Mouse (Mus musculus): ENCODE data around the gene Gm5741. TPM values are rescaled to one million over a fixed set of nuclear protein-coding genes. Genes with fewer than 3 reads are reported as not detected.

Gm5741 gene
- polyA plus RNA-seq, 1 experiment from 2014 or later, result 1.3 TPM

- Histone ChIP-seq H3K4me1 (peaks cover 42% of the 10 kb centered on the region), H3K9me3 (no peaks in the 10 kb centered on the region), H3K27me3 (no peaks in the 10 kb centered on the region), H3K9ac (no peak overlapping the region), H3K36me3 (replicated peaks) (peaks cover 52% of the 10 kb centered on the region), H3K4me2 (peak overlapping the region; percentile 97), H3K27ac (no peak overlapping the region), H3K4me3 (replicated peaks) (peak overlapping the region; percentile 90)
- WGBS, result 95% methylated on average over 3 of the region's 3 CpGs
- ATAC-seq (ENCODE audit: low FRiP score), result no peak
Observed at GRCm38 (mm10) chr8:85023846-85024245, 43.9 kb downstream of the Gm5741 start.

- 97% methylated on average over 3 of the region's 3 CpGs for WGBS
- Histone ChIP-seq H3K4me2 (no peak overlapping the region), H3K36me3 (replicated peaks) (peaks cover 69% of the 10 kb centered on the region)
Observed at GRCm38 (mm10) chr8:85021514-85022055, 46.2 kb downstream of the Gm5741 start.

More at GRCm38 (mm10) chr8:85021514-85022055, 46.2 kb downstream of the Gm5741 start:
- Histone ChIP-seq H3K9ac (no peak overlapping the region), H3K27ac (no peak overlapping the region), H3K4me1 (peaks cover 29% of the 10 kb centered on the region), H3K27me3 (no peaks in the 10 kb centered on the region), H3K4me3 (replicated peaks) (no peak overlapping the region), H3K9me3 (no peaks in the 10 kb centered on the region)
- ATAC-seq (ENCODE audit: low FRiP score), result no peak

Small RNA genes lying within 50 kb of the gene (microRNA-seq; reads per million reads assigned to microRNA genes)
- gene Gm23388 (3.9 reads per million, percentile 13 among the genes with 10 or more reads in this experiment), gene Mir7070 (4.9 reads per million, percentile 18 among the genes with 10 or more reads in this experiment)

Other genes starting within 250 kb of the Gm5741 start
- 5.3 and 5.6 TPM in 2 replicates for gene Dand5, start 245.2 kb downstream of the Gm5741 start, polyA plus RNA-seq (2016; fragmentation: Nextera tagmentation; extraction: Ambion mirVana)
- gene Gadd45gip1, start 236.5 kb downstream of the Gm5741 start, polyA plus RNA-seq (2016; fragmentation: Nextera tagmentation; extraction: Ambion mirVana), result 43.0 and 44.8 TPM in 2 replicates
- gene Rad23a, start 227.3 kb downstream of the Gm5741 start, polyA plus RNA-seq (2016; fragmentation: Nextera tagmentation; extraction: Ambion mirVana), result 108 and 118 TPM in 2 replicates
- gene Calr, start 221.0 kb downstream of the Gm5741 start, polyA plus RNA-seq (2016; fragmentation: Nextera tagmentation; extraction: Ambion mirVana), result 619 TPM in 2 replicates
- 110 and 111 TPM in 2 replicates for gene Farsa, start 211.0 kb downstream of the Gm5741 start, polyA plus RNA-seq (2016; fragmentation: Nextera tagmentation; extraction: Ambion mirVana)
- 76.7 and 82.9 TPM in 2 replicates for gene Syce2, start 195.9 kb downstream of the Gm5741 start, polyA plus RNA-seq (2016; fragmentation: Nextera tagmentation; extraction: Ambion mirVana)
- 31.1 and 33.2 TPM in 2 replicates for gene Gcdh, start 174.1 kb downstream of the Gm5741 start, polyA plus RNA-seq (2016; fragmentation: Nextera tagmentation; extraction: Ambion mirVana)
- 2.4 and 3.5 TPM in 2 replicates for gene Klf1, start 166.1 kb downstream of the Gm5741 start, polyA plus RNA-seq (2016; fragmentation: Nextera tagmentation; extraction: Ambion mirVana)
- gene Dnase2a, start 159.4 kb downstream of the Gm5741 start, polyA plus RNA-seq (2016; fragmentation: Nextera tagmentation; extraction: Ambion mirVana), result 8.7 and 9.8 TPM in 2 replicates
- gene Mast1, start 130.6 kb downstream of the Gm5741 start, polyA plus RNA-seq (2016; fragmentation: Nextera tagmentation; extraction: Ambion mirVana), result 29.3 and 35.3 TPM in 2 replicates
- 0.88 and 1.6 TPM in 2 replicates for gene Rtbdn, start 121.0 kb downstream of the Gm5741 start, polyA plus RNA-seq (2016; fragmentation: Nextera tagmentation; extraction: Ambion mirVana)
- gene Gm49661, start 98.5 kb downstream of the Gm5741 start, polyA plus RNA-seq (2016; fragmentation: Nextera tagmentation; extraction: Ambion mirVana), result not detected in 2 replicates
- 1,271 and 1,280 TPM in 2 replicates for gene Prdx2, start 98.4 kb downstream of the Gm5741 start, polyA plus RNA-seq (2016; fragmentation: Nextera tagmentation; extraction: Ambion mirVana)
- 117 and 124 TPM in 2 replicates for gene Rnaseh2a, start 98.2 kb downstream of the Gm5741 start, polyA plus RNA-seq (2016; fragmentation: Nextera tagmentation; extraction: Ambion mirVana)
- 4.8 and 4.9 TPM in 2 replicates for gene Junb, start 89.3 kb downstream of the Gm5741 start, polyA plus RNA-seq (2016; fragmentation: Nextera tagmentation; extraction: Ambion mirVana)
- gene Hook2, start 77.4 kb downstream of the Gm5741 start, polyA plus RNA-seq (2016; fragmentation: Nextera tagmentation; extraction: Ambion mirVana), result 16.1 and 18.2 TPM in 2 replicates
- not detected in 2 replicates for gene Best2, start 53.5 kb downstream of the Gm5741 start, polyA plus RNA-seq (2016; fragmentation: Nextera tagmentation; extraction: Ambion mirVana)
- gene Asna1, start 42.7 kb downstream of the Gm5741 start, polyA plus RNA-seq (2016; fragmentation: Nextera tagmentation; extraction: Ambion mirVana), result 140 TPM in 2 replicates
- 156 and 175 TPM in 2 replicates for gene Trir, start 41.2 kb downstream of the Gm5741 start, polyA plus RNA-seq (2016; fragmentation: Nextera tagmentation; extraction: Ambion mirVana)
- 45.1 and 50.7 TPM in 2 replicates for gene Tnpo2, start 31.1 kb downstream of the Gm5741 start, polyA plus RNA-seq (2016; fragmentation: Nextera tagmentation; extraction: Ambion mirVana)
- 32.1 and 33.7 TPM in 2 replicates for gene Fbxw9, start 7.9 kb downstream of the Gm5741 start, polyA plus RNA-seq (2016; fragmentation: Nextera tagmentation; extraction: Ambion mirVana)
- gene Dhps, start 3.8 kb upstream of the Gm5741 start, polyA plus RNA-seq (2016; fragmentation: Nextera tagmentation; extraction: Ambion mirVana), result 74.2 and 82.3 TPM in 2 replicates
- gene Wdr83os, start 12.8 kb upstream of the Gm5741 start, polyA plus RNA-seq (2016; fragmentation: Nextera tagmentation; extraction: Ambion mirVana), result 117 and 118 TPM in 2 replicates
- gene Wdr83, start 13.3 kb upstream of the Gm5741 start, polyA plus RNA-seq (2016; fragmentation: Nextera tagmentation; extraction: Ambion mirVana), result 48.2 and 48.8 TPM in 2 replicates
- gene Man2b1, start 15.3 kb upstream of the Gm5741 start, polyA plus RNA-seq (2016; fragmentation: Nextera tagmentation; extraction: Ambion mirVana), result 14.9 and 17.8 TPM in 2 replicates
- 1.4 and 1.7 TPM in 2 replicates for gene Zfp791, start 55.1 kb upstream of the Gm5741 start, polyA plus RNA-seq (2016; fragmentation: Nextera tagmentation; extraction: Ambion mirVana)
- not detected in 2 replicates for gene Cks1brt, start 83.9 kb upstream of the Gm5741 start, polyA plus RNA-seq (2016; fragmentation: Nextera tagmentation; extraction: Ambion mirVana)
- gene Olfr371, start 158.0 kb upstream of the Gm5741 start, polyA plus RNA-seq (2016; fragmentation: Nextera tagmentation; extraction: Ambion mirVana), result not detected in 2 replicates
- gene Orc6, start 231.7 kb upstream of the Gm5741 start, polyA plus RNA-seq (2016; fragmentation: Nextera tagmentation; extraction: Ambion mirVana), result 112 and 115 TPM in 2 replicates
- 164 and 168 TPM in 2 replicates for gene Vps35, start 231.8 kb upstream of the Gm5741 start, polyA plus RNA-seq (2016; fragmentation: Nextera tagmentation; extraction: Ambion mirVana)